Mouse (Mus musculus): Measurements from ENCODE around the gene Nelfa. TPM values are rescaled to one million over a fixed set of nuclear protein-coding genes. Genes with fewer than 3 reads are reported as not detected.
A peak's percentile ranks its signal among the peaks of the same experiment; 100 is the strongest.
"Not testable (repeated sequence)": the region's sequence is repeated elsewhere in the genome, so short reads cannot be mapped to it uniquely, and the experiment has no call there.

Nelfa gene
- polyA plus RNA-seq, 1 experiment from 2014 or later = 57.8 TPM

DNA sequence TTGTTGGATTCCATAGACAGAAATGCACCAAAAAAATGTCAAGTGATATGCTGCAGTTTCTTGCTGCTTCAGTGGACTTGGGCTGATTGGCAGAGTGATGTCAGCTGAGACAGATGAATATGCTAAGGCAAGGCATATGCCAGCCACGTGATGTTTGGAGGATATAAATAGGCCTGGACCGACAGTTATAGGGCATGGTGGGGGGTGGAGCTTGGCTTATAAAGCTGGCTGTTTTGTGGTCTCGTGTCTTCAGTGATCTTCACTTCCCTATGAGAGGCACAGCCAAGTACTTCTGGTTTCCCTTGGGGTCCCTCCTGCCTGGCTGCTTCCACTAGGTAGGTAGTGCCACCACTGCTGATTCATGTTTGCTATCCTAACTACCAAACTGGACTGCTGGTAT, 2.2 kb upstream of the Nelfa start:
- Histone ChIP-seq H3K27ac (no peak overlapping the region), H3K27me3 (replicated peaks) (no peaks in the 10 kb centered on the region), H3K4me3 (no peak overlapping the region), H3K36me3 (peaks cover 2% of the 10 kb centered on the region; the same call in 1 of the 2 replicates), H3K9me3 (0 out of 2 replicates have a peak, but pooled peaks cover 6% of the 10 kb centered on the region), H3K9ac (no peak overlapping the region), H3K4me2 (replicated peaks) (no peak overlapping the region), H3K4me1 (peaks cover 26% of the 10 kb centered on the region)
- 96% methylated on average over 3 of the region's 3 CpGs for WGBS
- no peak for ATAC-seq (ENCODE audit: low FRiP score, low read depth)

DNA sequence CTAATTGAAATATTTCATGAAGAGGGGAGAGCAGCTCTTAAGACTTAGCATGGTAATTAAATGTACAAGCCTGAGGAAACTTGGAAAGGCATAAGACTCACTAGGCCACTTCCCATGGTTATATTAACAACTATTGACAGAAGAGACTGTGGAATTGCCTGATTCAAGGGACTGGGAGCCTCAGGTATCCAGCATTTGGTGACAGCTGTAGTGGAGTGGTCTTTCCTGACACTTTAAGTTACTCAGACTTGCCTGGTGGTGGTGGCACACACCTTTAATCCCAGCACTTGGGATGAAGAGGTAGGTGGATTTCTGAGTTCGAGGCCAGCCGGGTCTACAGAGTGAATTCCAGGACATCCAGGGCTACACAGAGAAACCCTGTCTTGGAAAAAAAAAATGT, 1.0 kb upstream of the Nelfa start:
- no peak overlapping the region for H3K9ac ChIP-seq
- no peak overlapping the region for H3K4me3 ChIP-seq

GRCm38 (mm10) chr5:33935700-33936111, 507 bp downstream of the Nelfa start:
- peak overlapping the region; percentile 74; the same call in 1 of the 2 replicates for H3K27ac ChIP-seq
- H3K4me1 ChIP-seq = peaks cover 26% of the 10 kb centered on the region
- 0 out of 2 replicates have a peak, but pooled peaks cover 2% of the 10 kb centered on the region for H3K9me3 ChIP-seq
- under 1% methylated on average over 39 of the region's 39 CpGs for WGBS
- H3K9ac ChIP-seq = peak overlapping the region; percentile 93
- peak; percentile 73 for ATAC-seq (ENCODE audit: low FRiP score, low read depth)
- no peaks in the 10 kb centered on the region for H3K27me3 ChIP-seq (replicated peaks)
- peak overlapping the region; percentile 83 for H3K4me3 ChIP-seq
- peaks cover 6% of the 10 kb centered on the region for H3K36me3 ChIP-seq
- H3K4me2 ChIP-seq (replicated peaks) = peak overlapping the region; percentile 66

More for the DNA sequence above, 1.0 kb upstream of the Nelfa start:
- H3K27me3 ChIP-seq (replicated peaks) = no peaks in the 10 kb centered on the region
- H3K4me1 ChIP-seq = peaks cover 26% of the 10 kb centered on the region
- WGBS = 100% methylated on average over 2 of the region's 2 CpGs
- no peak for ATAC-seq (ENCODE audit: low FRiP score, low read depth)
- 0 out of 2 replicates have a peak, but pooled peaks cover 6% of the 10 kb centered on the region for H3K9me3 ChIP-seq
- H3K27ac ChIP-seq = no peak overlapping the region
- peak overlapping the region; percentile 66 for H3K4me2 ChIP-seq (replicated peaks)
- H3K36me3 ChIP-seq = peaks cover 6% of the 10 kb centered on the region

- H3K27me3 ChIP-seq (replicated peaks) = no peaks in the 10 kb centered on the region
- H3K27ac ChIP-seq = no peak overlapping the region
- peak overlapping the region; percentile 83; the same call in 1 of the 2 replicates for H3K4me3 ChIP-seq
- 84% methylated on average over 7 of the region's 7 CpGs for WGBS
- no peak overlapping the region for H3K9ac ChIP-seq
- H3K9me3 ChIP-seq = peaks cover 5% of the 10 kb centered on the region; the same call in 1 of the 2 replicates
- peaks cover 26% of the 10 kb centered on the region for H3K4me1 ChIP-seq
- peaks cover 11% of the 10 kb centered on the region for H3K36me3 ChIP-seq
- ATAC-seq (ENCODE audit: low FRiP score, low read depth) = no peak
- peak overlapping the region; percentile 66 for H3K4me2 ChIP-seq (replicated peaks)
Observed at GRCm38 (mm10) chr5:33934877-33935276, 1.3 kb downstream of the Nelfa start.

- H3K4me1 ChIP-seq = peaks cover 26% of the 10 kb centered on the region
- no peak overlapping the region for H3K4me3 ChIP-seq
- no peaks in the 10 kb centered on the region for H3K27me3 ChIP-seq (replicated peaks)
- peak overlapping the region; percentile 66 for H3K4me2 ChIP-seq (replicated peaks)
- no peak for ATAC-seq (ENCODE audit: low FRiP score, low read depth)
- H3K9me3 ChIP-seq = peaks cover 12% of the 10 kb centered on the region; the same call in 1 of the 2 replicates
- no peak overlapping the region for H3K9ac ChIP-seq
- WGBS = 92% methylated on average over 2 of the region's 2 CpGs
- H3K36me3 ChIP-seq = peaks cover 19% of the 10 kb centered on the region
- H3K27ac ChIP-seq = no peak overlapping the region
Observed at GRCm38 (mm10) chr5:33934081-33934480, 2.1 kb downstream of the Nelfa start.

DNA sequence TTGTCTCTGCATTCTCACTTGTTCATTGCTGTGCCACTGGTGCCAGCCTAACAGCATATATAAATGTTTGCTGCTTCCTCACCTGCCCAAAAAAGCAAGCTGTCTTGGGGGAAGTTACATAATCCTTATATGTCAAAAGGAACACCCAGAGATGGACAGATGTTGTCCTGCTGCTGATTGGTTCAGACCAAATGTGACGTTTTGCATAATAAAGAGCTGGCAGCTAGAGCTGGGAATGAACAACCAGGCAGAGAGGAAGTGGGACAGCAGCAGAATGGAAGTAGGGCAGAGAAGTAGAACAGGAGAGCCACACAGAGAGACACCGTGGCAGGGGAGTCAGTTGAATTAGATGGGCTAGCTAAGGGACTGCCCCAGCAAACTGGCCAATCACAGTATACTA, 3.8 kb downstream of the Nelfa start:
- Histone ChIP-seq H3K27me3 (replicated peaks) (no peaks in the 10 kb centered on the region), H3K4me1 (peaks cover 26% of the 10 kb centered on the region), H3K9me3 (peaks cover 12% of the 10 kb centered on the region; the same call in 1 of the 2 replicates), H3K4me3 (no peak overlapping the region), H3K4me2 (replicated peaks) (no peak overlapping the region), H3K36me3 (peaks cover 24% of the 10 kb centered on the region), H3K9ac (no peak overlapping the region), H3K27ac (no peak overlapping the region)
- ATAC-seq (ENCODE audit: low FRiP score, low read depth) = no peak
- 78% methylated on average over 2 of the region's 2 CpGs for WGBS

DNA sequence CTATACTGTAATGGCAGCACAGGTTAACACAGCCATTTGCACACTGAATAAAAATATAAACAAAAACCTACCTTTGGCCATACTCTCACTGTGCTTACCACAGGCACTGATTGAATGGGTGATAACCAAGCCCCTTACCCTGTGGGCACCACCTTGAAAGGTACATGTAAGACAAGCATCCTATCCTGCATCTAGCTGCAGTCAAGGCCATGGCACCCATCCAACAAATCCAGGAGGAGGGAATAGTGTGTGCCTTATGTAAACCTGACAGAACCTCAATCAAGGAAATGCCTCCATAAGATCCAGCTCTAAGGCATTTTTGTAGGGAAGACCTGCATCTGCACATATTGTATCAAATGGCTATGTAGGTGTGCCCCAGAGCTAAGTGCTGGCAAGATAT, 10.0 kb downstream of the Nelfa start:
- no peak overlapping the region for H3K9ac ChIP-seq
- H3K9me3 ChIP-seq = peaks cover 12% of the 10 kb centered on the region
- no peak overlapping the region for H3K27ac ChIP-seq
- no peak for ATAC-seq (ENCODE audit: low FRiP score, low read depth)
- H3K36me3 ChIP-seq = peaks cover 40% of the 10 kb centered on the region
- H3K4me3 ChIP-seq = no peak overlapping the region
- H3K4me1 ChIP-seq = no peaks in the 10 kb centered on the region
- no peak overlapping the region for H3K4me2 ChIP-seq (replicated peaks)
- no peaks in the 10 kb centered on the region for H3K27me3 ChIP-seq (replicated peaks)

DNA sequence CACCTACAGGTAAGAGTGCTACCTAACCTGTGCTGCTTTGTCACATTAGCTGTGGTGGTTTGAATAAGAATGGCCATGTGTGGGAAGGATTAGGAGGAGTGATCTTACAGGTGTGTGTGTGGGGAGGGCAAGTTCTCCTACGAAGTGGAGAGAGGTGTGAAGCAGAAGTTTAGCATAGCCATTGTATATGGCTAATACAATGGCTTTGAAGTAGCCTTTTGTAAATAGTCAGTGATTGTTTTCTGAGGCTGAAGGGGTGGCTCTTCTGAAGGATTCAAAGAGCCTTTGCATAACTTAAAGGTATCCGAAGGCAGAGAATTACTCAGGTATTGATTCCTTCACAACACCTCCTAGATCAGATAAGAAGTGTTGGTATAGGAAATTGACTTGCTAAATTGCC, 13.6 kb downstream of the Nelfa start:
- peaks cover 47% of the 10 kb centered on the region for H3K36me3 ChIP-seq
- no peaks in the 10 kb centered on the region for H3K4me1 ChIP-seq
- no peak overlapping the region for H3K4me2 ChIP-seq (replicated peaks)
- no peak overlapping the region for H3K4me3 ChIP-seq
- no peak overlapping the region for H3K9ac ChIP-seq
- WGBS = 36% methylated on average over 2 of the region's 2 CpGs
- H3K9me3 ChIP-seq = no peaks in the 10 kb centered on the region; the same call in 1 of the 2 replicates
- no peaks in the 10 kb centered on the region for H3K27me3 ChIP-seq (replicated peaks)
- ATAC-seq (ENCODE audit: low FRiP score, low read depth) = no peak
- H3K27ac ChIP-seq = no peak overlapping the region

GRCm38 (mm10) chr5:33921486-33922235, 14.6 kb downstream of the Nelfa start:
- Histone ChIP-seq H3K27ac (no peak overlapping the region), H3K4me2 (replicated peaks) (no peak overlapping the region), H3K9ac (no peak overlapping the region), H3K9me3 (no peaks in the 10 kb centered on the region; the same call in 1 of the 2 replicates), H3K4me1 (no peaks in the 10 kb centered on the region), H3K36me3 (peaks cover 52% of the 10 kb centered on the region), H3K27me3 (replicated peaks) (no peaks in the 10 kb centered on the region), H3K4me3 (no peak overlapping the region)
- ATAC-seq (ENCODE audit: low FRiP score, low read depth) = no peak
- WGBS = 87% methylated on average over 7 of the region's 7 CpGs

- Histone ChIP-seq H3K27ac (no peak overlapping the region), H3K9ac (no peak overlapping the region), H3K9me3 (no peaks in the 10 kb centered on the region; the same call in 1 of the 2 replicates), H3K4me1 (no peaks in the 10 kb centered on the region), H3K4me3 (no peak overlapping the region), H3K36me3 (peaks cover 53% of the 10 kb centered on the region), H3K27me3 (replicated peaks) (no peaks in the 10 kb centered on the region), H3K4me2 (replicated peaks) (no peak overlapping the region)
- no peak for ATAC-seq (ENCODE audit: low FRiP score, low read depth)
- whole genome bisulfite sequencing = 76% methylated on average over 4 of the region's 4 CpGs
Observed at GRCm38 (mm10) chr5:33920924-33921323, 15.3 kb downstream of the Nelfa start.

DNA sequence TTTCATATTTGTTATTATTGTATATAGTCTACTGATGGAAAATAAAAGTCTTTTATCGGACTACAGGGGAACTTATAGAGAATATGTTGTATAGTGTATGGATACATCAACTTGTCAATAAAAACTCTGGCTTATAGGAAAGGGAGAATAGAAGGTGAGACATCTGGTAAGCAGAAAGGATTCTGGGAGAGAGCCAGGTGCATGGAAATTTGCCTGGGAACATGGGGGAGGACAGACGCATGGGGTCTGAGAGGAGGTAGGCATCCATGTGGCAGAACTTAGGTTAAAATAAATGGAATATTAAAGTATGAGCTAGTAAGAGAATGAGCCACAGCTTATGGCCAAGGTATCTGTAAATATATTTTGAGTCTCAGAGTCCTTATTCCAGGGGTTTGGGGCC, 16.2 kb downstream of the Nelfa start:
- no peak for ATAC-seq (ENCODE audit: low FRiP score, low read depth)
- peaks cover 60% of the 10 kb centered on the region for H3K36me3 ChIP-seq
- H3K27me3 ChIP-seq (replicated peaks) = no peaks in the 10 kb centered on the region
- H3K4me2 ChIP-seq (replicated peaks) = no peak overlapping the region
- no peak overlapping the region for H3K27ac ChIP-seq
- H3K4me1 ChIP-seq = no peaks in the 10 kb centered on the region
- 94% methylated on average over 2 of the region's 2 CpGs for WGBS
- no peaks in the 10 kb centered on the region for H3K9me3 ChIP-seq
- no peak overlapping the region for H3K4me3 ChIP-seq
- H3K9ac ChIP-seq = no peak overlapping the region

GRCm38 (mm10) chr5:33919466-33919865, 16.7 kb downstream of the Nelfa start:
- Histone ChIP-seq H3K9ac (no peak overlapping the region), H3K4me1 (no peaks in the 10 kb centered on the region), H3K36me3 (peaks cover 60% of the 10 kb centered on the region), H3K27me3 (replicated peaks) (no peaks in the 10 kb centered on the region), H3K9me3 (no peaks in the 10 kb centered on the region), H3K27ac (no peak overlapping the region), H3K4me2 (replicated peaks) (no peak overlapping the region), H3K4me3 (no peak overlapping the region)
- no peak for ATAC-seq (ENCODE audit: low FRiP score, low read depth)
- 98% methylated on average over 1 of the region's 1 CpGs for WGBS

GRCm38 (mm10) chr5:33916616-33917015, 19.6 kb downstream of the Nelfa start:
- H3K36me3 ChIP-seq = peaks cover 61% of the 10 kb centered on the region
- H3K4me3 ChIP-seq; H3K4me1 ChIP-seq; H3K27me3 ChIP-seq (replicated peaks); H3K27ac ChIP-seq; ATAC-seq (ENCODE audit: low FRiP score, low read depth); H3K9ac ChIP-seq; H3K4me2 ChIP-seq (replicated peaks); H3K9me3 ChIP-seq: not testable (repeated sequence)
- WGBS = 94% methylated on average over 2 of the region's 2 CpGs

Data from neural tube, embryonic 12.5 days (tissue).